Mouse (Mus musculus): ENCODE data around the gene Fry.
A peak's percentile ranks its signal among the peaks of the same experiment; 100 is the strongest.

The Fry gene

GRCm38 (mm10) chr5:150270468-150270867 is 152.0 kb downstream of the Fry start:
- DNase-seq (ENCODE audit: low spot score in 2 of 2), result no peak

GRCm38 (mm10) chr5:150272173-150272572 is 153.7 kb downstream of the Fry start:
- DNase-seq (ENCODE audit: low spot score in 2 of 2), result no peak

GRCm38 (mm10) chr5:150275314-150275713 is 156.9 kb downstream of the Fry start:
- no peak for DNase-seq (ENCODE audit: low spot score in 2 of 2)

- DNase-seq (ENCODE audit: low spot score in 2 of 2), result no peak
Measured at GRCm38 (mm10) chr5:150276611-150277010, 158.2 kb downstream of the Fry start.

- no peak for DNase-seq (ENCODE audit: low spot score in 2 of 2)
Measured at GRCm38 (mm10) chr5:150279387-150279786, 160.9 kb downstream of the Fry start.

GRCm38 (mm10) chr5:150281084-150281483 is 162.6 kb downstream of the Fry start:
- no peak for DNase-seq (ENCODE audit: low spot score in 2 of 2)

- no peak for DNase-seq (ENCODE audit: low spot score in 2 of 2)
Measured at GRCm38 (mm10) chr5:150282091-150282490, 163.6 kb downstream of the Fry start.

GRCm38 (mm10) chr5:150287949-150288348 is 169.5 kb downstream of the Fry start:
- no peak for DNase-seq (ENCODE audit: low spot score in 2 of 2)

- DNase-seq (ENCODE audit: low spot score in 2 of 2), result peak in 1 of 2 experiments; percentile 15
Measured at GRCm38 (mm10) chr5:150289611-150290010, 171.2 kb downstream of the Fry start.

GRCm38 (mm10) chr5:150290494-150291199 is 172.2 kb downstream of the Fry start:
- DNase-seq (ENCODE audit: low spot score in 2 of 2), result no peak

GRCm38 (mm10) chr5:150291216-150291615 is 172.8 kb downstream of the Fry start:
- DNase-seq (ENCODE audit: low spot score in 2 of 2), result no peak

- no peak for DNase-seq (ENCODE audit: low spot score in 2 of 2)
Measured at GRCm38 (mm10) chr5:150292186-150292585, 173.7 kb downstream of the Fry start.

GRCm38 (mm10) chr5:150294306-150294705 is 175.9 kb downstream of the Fry start:
- no peak for DNase-seq (ENCODE audit: low spot score in 2 of 2)

GRCm38 (mm10) chr5:150295096-150295495 is 176.7 kb downstream of the Fry start:
- no peak for DNase-seq (ENCODE audit: low spot score in 2 of 2)

GRCm38 (mm10) chr5:150298969-150299368 is 180.5 kb downstream of the Fry start:
- DNase-seq (ENCODE audit: low spot score in 2 of 2), result no peak

GRCm38 (mm10) chr5:150302123-150302522 is 183.7 kb downstream of the Fry start:
- DNase-seq (ENCODE audit: low spot score in 2 of 2), result no peak

GRCm38 (mm10) chr5:150302996-150303395 is 184.6 kb downstream of the Fry start:
- DNase-seq (ENCODE audit: low spot score in 2 of 2), result no peak

GRCm38 (mm10) chr5:150306497-150306896 is 188.1 kb downstream of the Fry start:
- no peak for DNase-seq (ENCODE audit: low spot score in 2 of 2)

GRCm38 (mm10) chr5:150313229-150313628 is 194.8 kb downstream of the Fry start:
- no peak for DNase-seq (ENCODE audit: low spot score in 2 of 2)

- no peak for DNase-seq (ENCODE audit: low spot score in 2 of 2)
Measured at GRCm38 (mm10) chr5:150314582-150314981, 196.1 kb downstream of the Fry start.

- no peak for DNase-seq (ENCODE audit: low spot score in 2 of 2)
Measured at GRCm38 (mm10) chr5:150325411-150325810, 207.0 kb downstream of the Fry start.

GRCm38 (mm10) chr5:150328686-150329085 is 210.2 kb downstream of the Fry start:
- no peak for DNase-seq (ENCODE audit: low spot score in 2 of 2)

GRCm38 (mm10) chr5:150331821-150332220 is 213.4 kb downstream of the Fry start:
- no peak for DNase-seq (ENCODE audit: low spot score in 2 of 2)

- no peak for DNase-seq (ENCODE audit: low spot score in 2 of 2)
Measured at GRCm38 (mm10) chr5:150332810-150333209, 214.4 kb downstream of the Fry start.
